Mouse (Mus musculus): ENCODE measurements around the gene Hectd2. TPM values are rescaled to one million over a fixed set of nuclear protein-coding genes. Genes with fewer than 3 reads are reported as not detected.
A peak's percentile ranks its signal among the peaks of the same experiment; 100 is the strongest.

The Hectd2 gene
- total RNA-seq, 2 experiments from 2014 or later, result 5.5 to 6.8 TPM

DNA sequence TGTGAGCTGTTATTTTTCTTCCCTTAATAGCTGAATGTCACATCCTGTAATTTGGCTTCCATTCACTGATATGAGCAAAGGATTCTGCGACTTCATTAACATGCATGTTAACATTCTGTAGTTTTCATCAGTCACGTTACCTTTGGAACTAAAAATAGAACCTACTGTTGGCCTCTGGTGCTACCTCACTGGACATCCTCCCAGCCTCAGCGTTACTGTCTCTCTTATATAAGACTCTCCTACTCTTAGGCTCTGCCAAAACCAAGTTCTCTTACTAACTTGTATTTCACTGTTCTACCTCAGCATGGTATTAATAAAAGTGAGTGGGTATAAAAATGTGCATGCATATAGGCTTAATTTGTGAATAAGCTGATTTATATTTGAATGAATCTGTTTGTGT lies 26.4 kb downstream of the Hectd2 start:
- H3K4me3 ChIP-seq, result no peak overlapping the region
- H3K27ac ChIP-seq, result peak overlapping the region; percentile 62; the same call in 1 of the 2 replicates
- no peak for TF ChIP-seq CTCF (IDR thresholded peaks at IDR 0.05)
- DNase-seq, result peak; percentile 31
- intact Hi-C loops (cut with DNase I), result no loop called here

DNA sequence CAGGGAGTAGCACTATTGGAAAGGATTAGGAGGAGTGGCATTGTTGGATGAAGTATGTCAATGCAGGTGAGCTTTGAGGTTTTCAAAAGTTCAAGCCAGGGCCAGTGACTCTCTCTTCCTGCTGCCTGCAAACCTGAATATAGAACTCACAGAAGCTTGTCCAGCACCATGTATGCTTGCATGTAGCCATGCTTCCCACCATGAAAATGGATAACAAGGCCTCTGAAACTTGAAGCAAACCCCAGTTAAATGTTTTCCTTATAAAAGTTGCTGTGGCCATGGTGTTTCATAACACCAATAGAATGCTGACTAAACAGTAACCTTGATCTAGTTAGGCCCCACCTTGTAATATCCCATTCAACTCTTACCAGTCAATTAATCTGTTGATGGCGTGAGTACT lies 27.7 kb downstream of the Hectd2 start:
- H3K27ac ChIP-seq, result no peak overlapping the region
- no peak for DNase-seq
- TF ChIP-seq CTCF (IDR thresholded peaks at IDR 0.05), result no peak
- H3K4me3 ChIP-seq, result no peak overlapping the region
- intact Hi-C loops (cut with DNase I), result no loop called here

DNA sequence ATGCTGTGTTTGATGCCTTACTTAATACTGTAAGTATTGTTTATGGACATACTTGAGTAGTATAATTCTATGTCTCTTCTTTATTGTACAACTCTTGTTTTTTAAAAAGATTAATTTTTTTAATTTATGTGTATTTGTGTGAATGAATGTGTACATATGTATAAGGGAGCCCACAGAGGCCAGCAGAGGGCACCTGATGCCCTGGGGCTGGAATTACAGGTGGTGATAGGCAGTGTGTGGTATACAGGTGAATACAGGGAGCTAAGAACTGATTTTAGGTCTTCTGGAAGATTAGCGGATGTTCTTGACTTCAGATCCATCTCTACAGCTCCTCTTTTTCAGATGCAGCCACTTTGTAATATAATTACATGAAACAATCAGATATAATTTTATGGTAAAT lies 31.1 kb downstream of the Hectd2 start:
- DNase-seq, result no peak
- TF ChIP-seq CTCF (IDR thresholded peaks at IDR 0.05), result peak; percentile 26; the same call in 1 of the 2 replicates
- Histone ChIP-seq H3K4me3 (no peak overlapping the region), H3K27ac (no peak overlapping the region)
- intact Hi-C loops (cut with DNase I), result no loop called here

DNA sequence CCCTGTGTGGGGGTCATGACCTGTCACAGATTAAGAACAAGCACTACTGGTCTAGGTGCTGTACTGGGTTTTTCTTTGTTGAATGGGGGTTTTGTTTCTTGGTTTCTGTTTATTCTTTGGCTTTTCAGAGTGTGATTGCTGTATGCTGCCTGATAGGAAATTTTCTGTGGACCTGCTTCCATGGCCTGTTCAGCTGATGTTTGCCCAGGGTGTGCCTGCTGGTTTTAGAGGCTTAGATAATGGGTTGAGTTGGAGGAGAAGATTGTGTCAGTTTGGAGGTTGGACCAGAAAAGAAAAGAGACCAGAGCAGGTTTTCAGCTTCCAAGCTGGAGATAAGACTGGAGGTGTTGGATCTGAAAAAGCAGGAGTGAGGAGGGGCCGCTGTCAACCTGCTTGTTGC lies 40.0 kb downstream of the Hectd2 start:
- DNase-seq, result no peak
- no peak overlapping the region for H3K4me3 ChIP-seq
- H3K27ac ChIP-seq, result no peak overlapping the region
- intact Hi-C loops (cut with DNase I), result no loop called here
- TF ChIP-seq CTCF (IDR thresholded peaks at IDR 0.05), result no peak

DNA sequence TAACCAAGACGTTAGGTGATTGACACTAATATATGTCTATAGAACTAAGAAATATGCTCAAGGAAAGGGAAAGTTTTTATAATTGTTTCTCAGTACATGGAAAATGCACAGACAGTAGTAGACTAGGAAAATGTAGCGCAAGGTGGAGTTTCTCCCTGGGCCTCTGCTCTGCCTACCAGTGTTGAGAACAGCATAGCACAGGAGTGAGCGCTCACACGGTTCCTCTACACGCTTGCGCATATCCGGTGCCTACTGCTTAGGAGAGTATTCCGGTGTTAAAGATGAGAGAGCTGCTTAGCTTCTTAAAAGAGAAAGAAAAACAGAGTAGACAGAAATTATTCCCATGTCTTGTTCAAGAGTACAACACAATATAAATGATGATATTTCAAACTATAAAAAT lies 47.4 kb downstream of the Hectd2 start:
- no peak for TF ChIP-seq CTCF (IDR thresholded peaks at IDR 0.05)
- intact Hi-C loops (cut with DNase I), result no loop called here
- Histone ChIP-seq H3K4me3 (no peak overlapping the region), H3K27ac (no peak overlapping the region)
- DNase-seq, result no peak

DNA sequence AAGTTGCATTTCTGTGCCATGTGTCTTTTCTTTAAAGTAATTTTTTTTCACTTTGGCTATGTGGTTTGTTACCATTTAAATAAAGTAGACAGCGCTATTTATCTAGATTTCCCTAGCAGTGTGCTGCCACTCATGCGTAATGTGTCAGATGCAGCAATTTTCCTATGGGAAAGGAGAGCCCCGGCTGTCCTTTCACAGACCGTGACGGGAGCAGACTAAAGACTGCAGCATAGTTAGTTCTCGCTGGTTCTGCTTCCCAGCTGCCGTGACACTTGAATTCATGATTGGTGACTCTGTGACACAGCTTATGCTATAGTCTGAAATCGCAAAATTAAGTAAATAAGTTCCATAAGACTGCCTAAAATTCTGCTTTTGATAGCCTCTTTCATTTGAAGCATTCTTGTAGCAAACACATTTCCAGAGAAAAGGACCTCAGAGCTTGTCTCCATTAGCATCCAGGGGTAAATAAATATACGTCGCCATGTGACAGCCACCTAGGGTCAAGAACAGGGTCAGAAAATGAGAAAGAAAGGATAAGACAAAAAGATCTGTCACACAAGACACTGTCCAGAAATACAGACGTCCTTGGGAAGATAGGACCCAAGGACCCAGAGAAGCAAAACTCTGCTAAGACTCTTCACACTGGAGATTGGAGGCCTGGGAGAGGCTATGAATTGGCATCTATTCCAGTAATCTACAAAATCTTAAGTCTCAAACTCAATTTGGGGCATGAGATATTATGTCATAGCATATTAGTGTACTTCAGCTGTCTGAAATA lies 48.3 kb downstream of the Hectd2 start:
- Histone ChIP-seq H3K4me3 (no peak overlapping the region), H3K27ac (no peak overlapping the region)
- intact Hi-C loops (cut with DNase I), result no loop called here
- no peak for DNase-seq
- no peak for TF ChIP-seq CTCF (IDR thresholded peaks at IDR 0.05)

DNA sequence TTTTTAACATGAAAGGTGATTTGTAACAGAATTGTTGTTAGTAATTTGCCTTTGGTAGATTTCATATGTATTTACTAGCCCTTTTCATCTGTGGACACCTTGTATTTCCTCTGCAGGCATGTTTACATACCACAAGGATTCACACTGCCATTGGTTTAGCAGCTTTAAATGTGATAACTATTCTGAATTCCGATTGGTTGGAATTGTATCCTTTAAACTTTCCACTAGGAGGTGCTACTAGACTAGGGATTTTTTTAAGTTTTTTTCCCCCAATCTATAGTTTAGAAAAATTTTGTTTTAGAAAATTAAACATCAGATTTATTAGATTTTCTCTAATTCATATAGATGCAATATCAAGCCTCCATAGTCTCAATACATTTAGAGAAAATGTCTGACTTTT lies 51.8 kb downstream of the Hectd2 start:
- Histone ChIP-seq H3K4me3 (no peak overlapping the region), H3K27ac (no peak overlapping the region)
- intact Hi-C loops (cut with DNase I), result loop anchor here (5.0 kb wide), 1 partner anchor 131 kb away; the partner anchor contains the start of gene Ppp1r3c
- no peak for DNase-seq
- TF ChIP-seq CTCF (IDR thresholded peaks at IDR 0.05), result peak; percentile 59

DNA sequence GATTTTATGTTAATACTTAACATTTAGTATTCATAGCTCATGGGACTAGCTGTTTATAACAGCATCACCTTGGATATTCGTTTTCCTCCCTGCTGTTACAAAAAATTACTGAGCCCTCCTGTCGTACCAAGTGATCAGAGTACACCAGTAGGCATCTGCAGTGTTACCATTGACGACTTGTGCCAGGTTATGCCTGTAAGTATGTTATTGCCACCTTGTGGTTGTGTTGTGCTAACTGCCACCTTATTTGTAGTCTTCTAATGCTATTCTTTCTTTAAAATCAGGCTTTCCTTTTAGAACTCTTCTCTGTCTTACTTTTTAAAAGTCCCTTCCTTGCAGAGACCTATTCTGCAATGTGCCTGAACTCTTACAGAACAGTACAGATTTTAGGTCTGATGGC lies 54.8 kb downstream of the Hectd2 start:
- Histone ChIP-seq H3K27ac (no peak overlapping the region), H3K4me3 (no peak overlapping the region)
- peak; percentile 51 for TF ChIP-seq CTCF (IDR thresholded peaks at IDR 0.05)
- no peak for DNase-seq
- intact Hi-C loops (cut with DNase I), result loop anchor here (5.0 kb wide), 1 partner anchor 128 kb away; the partner anchor contains the start of gene Ppp1r3c

DNA sequence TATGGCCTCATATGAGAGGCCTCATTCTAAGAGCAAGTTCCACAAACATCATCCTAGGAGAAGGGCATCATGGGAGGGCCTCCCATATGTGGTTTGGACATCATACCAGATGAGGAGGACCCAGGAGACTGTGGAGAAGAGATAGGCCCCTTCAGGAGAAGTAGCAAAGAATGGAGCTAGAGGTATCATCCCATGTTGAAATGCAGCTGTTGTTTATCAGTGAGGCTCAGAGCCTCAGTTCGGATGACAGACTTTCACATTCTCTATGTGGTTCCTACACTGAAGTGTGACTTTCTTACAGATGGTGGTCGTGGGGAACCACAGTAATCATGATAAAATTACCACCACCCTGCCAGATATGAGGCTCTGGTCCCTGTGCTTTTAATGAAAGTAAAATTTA lies 55.9 kb downstream of the Hectd2 start:
- intact Hi-C loops (cut with DNase I), result no loop called here
- DNase-seq, result no peak

DNA sequence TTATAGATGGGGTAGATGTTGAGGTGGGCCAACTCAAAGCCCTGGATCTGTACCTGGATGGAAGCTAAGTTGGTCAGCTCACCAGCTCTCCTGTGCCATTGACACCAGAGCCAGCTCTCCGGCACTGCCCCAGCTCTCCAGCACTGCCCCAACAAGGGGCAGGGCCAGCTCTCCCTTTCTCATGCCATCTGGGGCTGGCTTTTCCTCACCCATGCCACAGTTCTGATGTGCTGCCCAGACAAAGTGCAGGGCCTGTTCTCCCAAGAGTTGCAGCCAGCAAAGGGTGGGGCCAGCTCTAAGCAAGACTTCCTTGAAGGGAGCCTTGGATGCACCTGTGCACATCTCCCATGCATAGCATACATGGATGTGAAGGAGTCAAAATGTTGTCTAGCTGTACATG lies 71.5 kb downstream of the Hectd2 start:
- Histone ChIP-seq H3K4me3 (no peak overlapping the region), H3K27ac (no peak overlapping the region)
- TF ChIP-seq CTCF (IDR thresholded peaks at IDR 0.05), result no peak
- intact Hi-C loops (cut with DNase I), result no loop called here
- DNase-seq, result no peak

More for the DNA sequence above, 55.9 kb downstream of the Hectd2 start:
- Histone ChIP-seq H3K27ac (no peak overlapping the region), H3K4me3 (no peak overlapping the region)
- TF ChIP-seq CTCF (IDR thresholded peaks at IDR 0.05), result no peak

DNA sequence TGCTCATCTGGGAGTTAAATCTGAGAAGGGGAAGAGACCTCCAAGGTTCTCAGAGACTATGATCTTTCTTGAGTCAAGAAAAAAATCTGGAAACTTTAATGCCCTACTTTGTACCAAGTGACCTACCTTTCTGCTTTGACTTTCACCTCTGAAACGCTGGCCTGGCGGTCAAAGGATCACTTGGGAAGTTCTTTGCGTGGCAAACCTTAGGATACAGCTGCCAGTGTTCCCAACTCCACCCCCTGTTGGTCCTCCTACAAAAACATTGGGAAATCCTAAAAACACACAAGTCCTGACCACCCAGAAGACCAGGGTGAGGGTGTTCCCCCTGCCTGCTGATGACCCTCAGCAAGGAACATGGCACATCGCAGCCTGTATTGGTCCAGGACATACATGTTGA lies 72.4 kb downstream of the Hectd2 start:
- no peak for TF ChIP-seq CTCF (IDR thresholded peaks at IDR 0.05)
- Histone ChIP-seq H3K4me3 (no peak overlapping the region), H3K27ac (no peak overlapping the region)
- intact Hi-C loops (cut with DNase I), result no loop called here
- no peak for DNase-seq

DNA sequence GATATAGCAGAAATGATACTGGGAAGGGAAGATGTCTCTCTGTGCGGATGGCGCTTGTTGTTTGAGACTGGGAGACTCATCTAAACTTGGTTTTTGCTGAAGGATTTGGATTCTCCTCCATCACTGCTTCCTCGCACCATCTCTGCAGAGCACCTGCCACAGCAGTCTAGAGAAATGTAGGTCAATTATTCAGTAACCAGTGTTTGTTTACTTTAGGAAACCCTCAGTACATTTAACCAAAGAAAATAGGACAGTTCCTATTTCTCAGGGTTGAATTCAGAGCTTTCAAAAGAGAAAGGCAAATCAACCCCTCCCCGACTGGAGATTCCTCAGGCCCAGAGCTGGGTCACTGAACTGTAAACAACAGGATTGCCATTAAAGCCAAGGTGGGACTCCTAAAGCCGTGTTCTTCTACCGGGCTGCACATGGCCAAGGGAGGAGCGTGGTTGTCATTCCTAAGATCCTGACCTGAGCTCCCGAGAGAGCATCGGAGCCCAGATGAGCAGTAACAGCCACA lies 75.0 kb downstream of the Hectd2 start:
- TF ChIP-seq CTCF (IDR thresholded peaks at IDR 0.05), result no peak
- Histone ChIP-seq H3K27ac (no peak overlapping the region), H3K4me3 (no peak overlapping the region)
- DNase-seq, result no peak
- intact Hi-C loops (cut with DNase I), result no loop called here

DNA sequence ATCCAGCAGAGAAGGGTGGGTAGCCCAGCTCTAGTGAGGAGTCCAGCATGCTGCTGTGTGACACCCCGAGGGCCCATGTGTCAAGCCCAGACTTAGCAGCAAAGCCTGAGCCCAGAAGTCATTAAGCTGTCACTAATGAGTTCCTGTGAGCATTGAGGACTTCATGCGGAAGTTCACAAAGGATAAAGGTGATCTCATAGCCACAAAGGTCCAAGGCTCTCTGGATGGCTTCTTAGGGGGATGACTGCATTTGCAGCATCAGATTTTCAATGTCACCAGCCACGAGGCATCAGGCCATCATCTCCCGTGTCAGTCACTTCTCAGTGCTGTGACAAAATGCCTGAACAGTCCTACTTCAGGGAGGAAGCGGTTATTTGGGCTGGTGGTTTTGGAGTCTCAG lies 75.9 kb downstream of the Hectd2 start:
- DNase-seq, result no peak
- intact Hi-C loops (cut with DNase I), result no loop called here
- H3K4me3 ChIP-seq, result no peak overlapping the region
- TF ChIP-seq CTCF (IDR thresholded peaks at IDR 0.05), result no peak
- no peak overlapping the region for H3K27ac ChIP-seq

DNA sequence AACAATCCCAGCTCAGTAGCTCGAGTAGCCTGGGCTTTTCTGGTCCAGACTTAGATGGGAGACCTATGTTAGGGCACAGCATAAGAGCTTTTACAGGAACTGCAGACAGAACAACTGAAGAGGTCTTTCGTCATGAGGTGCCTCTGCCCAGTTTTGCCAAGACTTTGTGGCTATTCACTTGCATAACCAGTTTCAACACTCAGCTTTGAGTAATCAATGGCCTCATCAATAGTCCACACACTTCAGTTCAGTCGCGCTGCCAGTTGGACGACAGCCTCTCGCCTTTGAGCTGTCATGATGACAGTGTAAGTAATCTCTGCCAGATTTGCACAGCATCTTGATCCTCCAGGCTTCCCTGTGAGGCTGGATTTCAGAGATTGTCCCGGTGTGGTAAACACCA lies 80.3 kb downstream of the Hectd2 start:
- no peak overlapping the region for H3K27ac ChIP-seq
- no peak for TF ChIP-seq CTCF (IDR thresholded peaks at IDR 0.05)
- DNase-seq, result no peak
- no peak overlapping the region for H3K4me3 ChIP-seq
- intact Hi-C loops (cut with DNase I), result no loop called here

Measured in gastrocnemius, adult 2 months (tissue).